In genomic region chr8:109957167-109958028, GRCm38 (mm10) we compare ENCODE assay signal across 9 mouse cellular contexts. TPM values are rescaled to one million over a fixed set of nuclear protein-coding genes. Genes with fewer than 3 reads are reported as not detected.
A peak's percentile ranks its signal among the peaks of the same experiment; 100 is the strongest.
DNase-seq lines count a peak whose midpoint lies in the region; ATAC-seq lines count a peak whose summit lies in the region.
"Had no signal": no experiment of that assay in that cellular context is flagged by ENCODE, and none has a peak within 500 bp of the region (broad histone marks: within the 10 kb centered on the region; RNA-seq: fewer than 3 reads in every experiment).

No protein-coding gene starts in this region.

- peak; percentile 50 for ATAC-seq in limb, embryonic 12.5 days (ENCODE audit: insufficient number of reproducible peaks, insufficient read depth, low FRiP score, low TSS enrichment, low read depth)
- peak; percentile 65 for ATAC-seq in neutrophil, adult 5-6 weeks (ENCODE audit: extremely low read depth, insufficient number of reproducible peaks, low FRiP score, poor library complexity, severe bottlenecking)

- no peaks in the 10 kb centered on the region for H3K9me3 ChIP-seq in limb, embryonic 12.5 days

- peak overlapping the region; percentile 36 for H3K4me2 ChIP-seq in limb, embryonic 12.5 days

- H3K27me3 ChIP-seq in limb, embryonic 12.5 days = peaks cover 69% of the 10 kb centered on the region

- peaks cover 24% of the 10 kb centered on the region for H3K4me1 ChIP-seq in limb, embryonic 12.5 days (replicated peaks)

- 0 out of 2 replicates have a peak overlapping the region, but pooled peaks have one; percentile 29 for H3K27ac ChIP-seq in limb, embryonic 12.5 days
- H3K27ac ChIP-seq: macrophage had no signal

- H3K4me3 ChIP-seq in limb, embryonic 12.5 days (replicated peaks) = no peak overlapping the region

- DNase-seq in CD4-positive helper T cell, adult 2 months (ENCODE audit: low read depth, low spot score) = peak; percentile 62
- peak; percentile 49 for DNase-seq in Muller cell, postnatal 12 days (ENCODE audit: inconsistent ontology term)
- DNase-seq in forelimb bud, embryonic 11.5 days (ENCODE audit: low read depth, low spot score) = peak; percentile 44
- DNase-seq in ovary, postnatal 36 days (ENCODE audit: low spot score) = no peak
- DNase-seq in adrenal gland, adult 8-10 months = no peak
- DNase-seq in right cerebral cortex, postnatal 14 days = no peak

- H3K36me3 ChIP-seq in limb, embryonic 12.5 days = no peaks in the 10 kb centered on the region

- H3K9ac ChIP-seq in limb, embryonic 12.5 days (replicated peaks) = no peak overlapping the region

- WGBS in limb, embryonic 12.5 days = 8% methylated on average over 16 of the region's 16 CpGs

RNA-seq across cellular contexts. Expression of gene Marveld3, which starts 4.6 kb away (rescaled TPM):
- 0.50 and 0.79 TPM in 2 replicates for polyA plus RNA-seq in limb, embryonic 12.5 days (2016; fragmentation: Nextera tagmentation; extraction: Ambion mirVana)
- 0.49 TPM in 1 of 2 replicates, not detected in the other for total RNA-seq in neutrophil, adult 5-6 weeks (2017)
- under 1 TPM in 2 of 4 experiments, not detected in 2; 0.16 to 0.43 TPM for total RNA-seq in adrenal gland, adult 8-10 months (2022)
- polyA plus RNA-seq: macrophage had no signal

RNA-seq across cellular contexts. Expression of gene Tat, which starts 32.8 kb away (rescaled TPM):
- polyA plus RNA-seq in limb, embryonic 12.5 days (2016; fragmentation: Nextera tagmentation; extraction: Ambion mirVana) = not detected in 2 replicates
- not detected in 2 replicates for total RNA-seq in neutrophil, adult 5-6 weeks (2017)
- total RNA-seq in adrenal gland, adult 8-10 months (2022) = under 1 TPM; 0.10 to 0.58 (median 0.25) TPM
- polyA plus RNA-seq: macrophage had no signal

Comparison
In these comparisons a context has a peak if more than half of its experiments do, and no peak if none do; other contexts are left out.
1. DNase-seq: peak in CD4-positive helper T cell, adult 2 months (single experiment), Muller cell, postnatal 12 days (single experiment) and forelimb bud, embryonic 11.5 days (single experiment); none in ovary, postnatal 36 days (single experiment), adrenal gland, adult 8-10 months (single experiment) and right cerebral cortex, postnatal 14 days (single experiment).